Mouse (Mus musculus): ENCODE measurements around the gene Apba2.

- no peak for TF ChIP-seq CTCF (conservative IDR thresholded peaks at IDR 0.05; ENCODE audit: insufficient read depth, insufficient read length, low read depth, low read length)
- no peak for TF ChIP-seq POLR2A (IDR thresholded peaks at IDR 0.05; ENCODE audit: low read depth, low read length)
Observed at GRCm38 (mm10) chr7:64550856-64551255, 49.4 kb downstream of the Apba2 start.

Measured in kidney, adult 2 months (tissue).